ENCODE assay signal across 12 mouse cellular contexts in the genomic region with DNA sequence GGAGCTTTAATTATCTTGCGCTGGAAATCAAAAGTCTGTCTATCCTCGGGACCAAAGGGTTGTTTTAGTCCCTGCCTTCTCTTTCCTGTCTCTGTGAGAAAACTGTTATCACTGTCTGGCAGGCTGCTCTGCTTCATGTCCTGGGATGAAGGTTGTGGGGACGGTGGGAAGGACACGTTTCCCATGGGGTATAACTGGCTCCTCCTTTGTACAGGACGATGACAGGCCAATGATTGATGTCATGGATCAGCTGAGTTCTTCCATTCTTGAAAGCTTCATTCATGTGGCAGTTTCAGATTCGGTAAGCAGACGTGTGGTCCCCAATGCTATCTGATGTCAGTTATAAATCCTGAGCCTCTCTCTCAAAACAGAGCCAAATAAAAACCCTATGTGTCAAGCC.
A peak's percentile ranks its signal among the peaks of the same experiment; 100 is the strongest.
DNase-seq lines count a peak whose midpoint lies in the region; ATAC-seq and TF ChIP-seq lines count a peak whose summit lies in the region.
"Had no signal": no experiment of that assay in that cellular context is flagged by ENCODE, and none has a peak within 500 bp of the region (broad histone marks: within the 10 kb centered on the region; RNA-seq: fewer than 3 reads in every experiment).

No protein-coding gene starts in this region.

- H3K27me3 ChIP-seq in heart, embryonic 16.5 days (ENCODE audit: control insufficient read depth, insufficient read depth, low read length) = no peaks in the 10 kb centered on the region

- H3K27ac ChIP-seq in left cerebral cortex, adult 2 months = peak overlapping the region; percentile 47
- peak overlapping the region; percentile 83 for H3K27ac ChIP-seq in heart, embryonic 16.5 days (ENCODE audit: low read length)

- peaks cover 8% of the 10 kb centered on the region for H3K9me3 ChIP-seq in heart, embryonic 16.5 days (replicated peaks; ENCODE audit: control insufficient read depth, low read length)

- H3K4me1 ChIP-seq in heart, embryonic 16.5 days (ENCODE audit: control insufficient read depth, insufficient read depth, low read length) = peaks cover 12% of the 10 kb centered on the region

- intact Hi-C loops in left cerebral cortex, adult 2 months (cut with DNase I) = no loop called here
- intact Hi-C loops in left cerebral cortex, postnatal 4 days (cut with DNase I) = no loop called here

- H3K36me3 ChIP-seq in heart, embryonic 16.5 days (ENCODE audit: control insufficient read depth, insufficient read depth) = peaks cover 69% of the 10 kb centered on the region

- no peak overlapping the region for H3K9ac ChIP-seq in heart, embryonic 16.5 days (ENCODE audit: low read length)

- WGBS in heart, embryonic 16.5 days = 16% methylated on average over 7 of the region's 7 CpGs

- 0 out of 2 replicates have a peak overlapping the region, but pooled peaks have one; percentile 20 for H3K4me2 ChIP-seq in heart, embryonic 16.5 days (ENCODE audit: low read depth, low read length)
- H3K4me2 ChIP-seq: midbrain, embryonic 11.5 days had no signal

- TF ChIP-seq CTCF in left cerebral cortex, adult 2 months (IDR thresholded peaks at IDR 0.05) = no peak

- peak; percentile 89 for ATAC-seq in heart, embryonic 16.5 days (replicated peaks; ENCODE audit: extremely low read depth, insufficient read depth, low FRiP score)
- ATAC-seq in megakaryocyte-erythroid progenitor cell, adult 5-6 weeks (replicated peaks; ENCODE audit: low FRiP score, low TSS enrichment, poor library complexity, severe bottlenecking) = peak; percentile 77
- ATAC-seq: intestine, embryonic 16.5 days had no signal

- no peak overlapping the region for H3K4me3 ChIP-seq in left cerebral cortex, adult 2 months
- H3K4me3 ChIP-seq in heart, embryonic 16.5 days (ENCODE audit: low read length) = no peak overlapping the region

- DNase-seq in adrenal gland, postnatal 14 days = peak; percentile 42
- no peak for DNase-seq in adrenal gland, postnatal 10 days
- DNase-seq in left cerebral cortex, adult 2 months (ENCODE audit: extremely low spot score in 1 of 2, low spot score in 2 of 2) = no peak
- DNase-seq in left cerebral cortex, postnatal 4 days = no peak
- DNase-seq in ovary, postnatal 14 days (ENCODE audit: low spot score) = no peak
- DNase-seq in kidney, adult 11 months = no peak
- DNase-seq: adrenal gland, adult 8-10 months; lung, adult 2 months had no signal
